Mouse (Mus musculus) spleen, adult 18-20 months (tissue): ENCODE data around the gene Cep97.
A peak's percentile ranks its signal among the peaks of the same experiment; 100 is the strongest.

ENCODE experiments used
- DNase-seq, 2 experiments: peaks; one replicate each; pipeline ENCODE4 v3.0.0; 2022; ENCODE audit warnings: mixed read lengths in 2 of 2

Gene Cep97

GRCm38 (mm10) chr16:55947266-55947665, 12.6 kb upstream of the Cep97 start:
- DNase-seq = no peak

DNA sequence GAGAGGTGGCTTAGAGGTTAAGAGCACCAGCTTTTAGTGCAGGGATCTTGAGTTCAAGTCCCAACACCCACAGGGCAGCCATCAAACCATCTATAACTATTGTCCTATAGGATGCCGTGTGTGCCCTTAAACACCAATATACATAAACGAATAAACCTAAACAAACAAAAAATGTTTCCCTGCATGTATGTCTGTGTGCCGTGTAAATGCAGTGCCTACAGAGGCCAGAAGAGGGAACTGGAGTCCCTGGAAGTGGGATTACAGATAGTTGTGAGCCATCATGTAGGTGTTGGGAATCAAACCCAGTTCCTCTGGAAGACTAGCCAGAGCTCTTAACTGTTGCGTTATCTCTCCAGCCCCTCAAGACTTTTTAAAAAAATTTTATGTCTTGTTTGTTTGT, 6.1 kb upstream of the Cep97 start:
- DNase-seq = no peak

DNA sequence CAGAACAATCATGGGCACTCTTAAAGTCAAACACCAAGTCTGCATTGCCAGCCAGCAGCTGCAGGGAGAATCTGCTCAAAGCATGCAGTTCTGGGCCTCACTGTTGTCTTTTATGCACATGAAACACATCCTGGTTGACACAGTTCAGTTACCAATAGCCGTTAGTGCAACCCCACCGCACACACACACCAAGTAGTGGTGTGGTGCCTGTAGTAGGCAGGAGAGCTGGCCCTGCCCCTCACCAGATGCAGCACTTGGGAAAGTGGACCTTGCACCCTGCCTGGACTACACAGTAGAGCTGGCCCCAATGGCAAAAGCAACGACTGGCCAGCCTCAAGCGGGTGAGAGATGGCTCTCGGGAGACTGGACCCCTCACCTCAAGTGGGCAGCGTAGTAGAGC, 5.0 kb upstream of the Cep97 start:
- no peak for DNase-seq

DNA sequence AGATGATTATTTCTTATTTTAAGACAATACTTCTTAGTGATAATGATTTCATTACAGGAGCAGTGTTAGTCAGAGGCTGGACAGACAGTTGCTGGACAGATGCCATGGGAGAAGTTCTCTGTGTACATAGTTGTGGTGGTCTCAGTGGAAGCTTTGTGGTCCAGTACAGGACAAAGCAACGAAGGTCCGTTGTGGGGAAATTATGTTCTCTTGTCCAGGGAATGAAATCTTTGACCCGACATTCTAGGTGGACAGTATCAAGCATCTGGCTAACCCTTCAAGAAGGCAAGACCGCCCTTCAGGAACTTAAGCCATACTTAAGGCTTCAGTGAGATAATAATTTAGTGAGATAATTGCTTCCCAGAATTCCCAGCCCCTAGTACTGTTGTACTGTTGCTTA, 4.1 kb upstream of the Cep97 start:
- no peak for DNase-seq

GRCm38 (mm10) chr16:55933681-55934343, 843 bp downstream of the Cep97 start:
- peak; percentile 40 to 57 for DNase-seq

DNA sequence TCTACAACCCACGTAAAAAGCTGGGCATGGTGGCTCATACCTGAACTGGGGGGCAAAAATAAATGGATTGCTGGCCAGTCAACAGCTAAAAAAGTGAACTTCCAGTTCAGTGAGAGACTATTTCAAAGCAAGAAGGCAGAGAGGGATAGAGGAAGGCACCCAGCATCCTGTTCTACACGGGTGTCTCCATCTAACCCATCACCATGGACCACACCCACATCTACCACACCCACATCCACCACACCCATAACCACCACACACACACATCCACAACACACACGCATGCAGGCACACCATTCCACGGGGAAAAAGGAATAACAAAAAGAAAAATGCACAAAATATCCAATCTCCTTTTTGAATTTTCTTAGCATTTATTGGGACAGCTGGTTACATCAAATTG, 10.6 kb downstream of the Cep97 start:
- no peak for DNase-seq

DNA sequence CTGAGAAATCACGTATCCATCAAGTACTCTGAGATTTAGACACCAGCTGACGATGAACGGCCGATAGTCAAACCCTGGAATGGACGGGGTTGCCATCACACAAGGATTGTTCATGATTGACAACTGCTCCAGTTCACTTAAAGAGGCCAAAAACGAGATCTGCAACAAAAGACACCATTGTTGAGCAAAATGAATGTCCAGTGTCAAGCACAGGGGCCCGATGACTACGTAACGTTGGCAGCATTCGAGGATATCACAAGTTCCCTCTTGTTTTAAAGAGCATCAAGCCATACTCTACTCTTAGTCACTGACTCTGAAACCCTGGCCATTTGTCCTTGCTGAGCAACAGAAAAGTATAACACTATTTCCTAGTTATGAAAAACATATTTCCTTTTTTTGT, 12.6 kb downstream of the Cep97 start:
- DNase-seq = no peak

DNA sequence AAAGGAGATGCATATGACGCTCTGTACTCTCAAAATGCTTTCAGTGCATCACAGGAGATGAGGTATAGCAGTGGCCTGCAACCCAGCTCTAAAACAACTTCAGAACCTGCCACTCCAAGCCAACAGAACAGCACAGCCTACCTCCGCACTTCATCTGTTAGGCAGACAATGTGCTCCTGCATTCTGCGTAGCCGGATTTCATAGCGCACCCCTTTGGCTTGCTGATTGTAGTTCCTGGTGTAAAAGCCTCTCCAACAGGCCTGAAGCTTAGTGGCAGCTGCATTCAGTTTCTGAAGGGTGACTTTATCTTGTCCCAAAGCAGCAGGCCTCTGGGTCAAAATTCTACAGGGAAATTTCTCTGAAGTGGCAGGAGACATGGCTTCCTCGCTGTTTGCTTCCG, 19.9 kb downstream of the Cep97 start:
- DNase-seq = no peak

DNA sequence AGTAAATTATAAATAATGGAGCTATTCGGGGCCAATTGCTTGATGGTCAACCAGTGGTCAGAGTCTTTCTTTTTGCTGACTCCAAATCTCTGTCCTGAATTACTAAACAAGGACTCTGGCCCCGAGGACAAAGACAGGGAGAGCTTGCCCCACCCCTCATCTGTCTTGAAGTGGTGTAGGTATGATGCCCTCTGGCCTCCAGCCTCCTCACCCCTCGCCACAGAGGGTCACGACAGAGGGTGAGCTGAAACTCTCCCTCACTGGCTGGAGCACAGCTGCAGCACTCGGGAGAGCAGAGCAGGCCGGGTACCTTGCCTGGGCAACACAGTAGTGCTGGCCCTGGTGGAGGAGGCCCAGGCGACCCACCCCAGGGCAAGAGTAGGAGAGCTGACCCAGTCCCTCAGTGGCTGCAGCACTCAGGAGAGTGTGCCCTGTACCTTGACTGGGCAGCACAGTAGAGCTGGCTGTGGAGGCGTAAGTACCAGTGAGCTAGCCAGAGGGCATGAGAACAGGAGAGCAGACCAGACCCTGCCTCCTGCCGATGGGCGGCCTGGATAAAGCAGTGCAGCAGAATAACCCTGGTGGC, 24.4 kb downstream of the Cep97 start:
- no peak for DNase-seq

- DNase-seq = peak in 1 of 2 experiments; percentile 4
Observed at GRCm38 (mm10) chr16:55906928-55907679, 27.6 kb downstream of the Cep97 start.

- DNase-seq = no peak
Observed at GRCm38 (mm10) chr16:55905370-55905769, 29.3 kb downstream of the Cep97 start.

DNA sequence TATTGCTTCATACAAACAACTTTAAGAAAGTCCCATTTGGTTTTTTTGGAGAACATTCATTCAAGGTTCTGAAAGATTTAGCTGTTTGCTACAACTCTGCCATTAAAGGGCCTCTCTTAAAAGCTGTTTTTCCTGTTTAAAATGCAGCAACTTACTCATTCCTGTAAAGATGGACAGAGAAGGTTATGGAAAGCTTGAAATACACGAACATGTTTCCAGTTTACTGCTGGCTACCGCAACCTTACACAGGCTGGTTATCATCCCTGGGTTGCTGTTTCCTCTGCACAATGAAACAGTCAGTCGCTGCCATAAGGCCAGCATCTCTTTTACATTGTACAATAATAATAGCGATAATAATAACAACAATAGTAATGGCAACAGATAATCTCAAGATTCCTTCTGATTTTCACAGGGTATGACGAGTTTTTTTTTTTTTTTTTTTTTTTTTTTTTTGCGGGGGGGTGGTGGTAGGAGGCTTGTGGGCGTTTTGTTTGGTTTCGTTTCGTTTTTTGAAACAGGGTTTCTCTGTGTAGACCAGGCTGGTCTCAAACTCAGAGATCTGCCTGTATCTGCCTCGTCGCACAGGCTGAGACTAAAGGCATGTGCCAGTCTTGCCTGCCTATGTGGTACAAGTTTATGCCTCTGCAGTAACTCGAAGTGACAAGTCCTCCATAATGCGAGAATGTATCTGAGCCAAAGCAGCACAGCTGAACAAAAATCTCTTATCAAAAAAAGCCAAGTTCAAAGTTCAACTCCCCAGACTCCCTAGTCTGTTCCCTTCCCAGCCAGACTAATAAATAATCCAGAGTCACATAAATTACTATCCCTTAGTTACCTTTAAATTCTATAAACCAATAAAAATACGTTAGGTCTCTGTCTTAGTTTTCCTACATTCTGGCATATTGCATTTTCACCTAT, 32.6 kb downstream of the Cep97 start:
- no peak for DNase-seq

GRCm38 (mm10) chr16:55898385-55899002, 36.2 kb downstream of the Cep97 start:
- DNase-seq = no peak

- no peak for DNase-seq
Observed at GRCm38 (mm10) chr16:55895651-55896095, 39.0 kb downstream of the Cep97 start.

DNA sequence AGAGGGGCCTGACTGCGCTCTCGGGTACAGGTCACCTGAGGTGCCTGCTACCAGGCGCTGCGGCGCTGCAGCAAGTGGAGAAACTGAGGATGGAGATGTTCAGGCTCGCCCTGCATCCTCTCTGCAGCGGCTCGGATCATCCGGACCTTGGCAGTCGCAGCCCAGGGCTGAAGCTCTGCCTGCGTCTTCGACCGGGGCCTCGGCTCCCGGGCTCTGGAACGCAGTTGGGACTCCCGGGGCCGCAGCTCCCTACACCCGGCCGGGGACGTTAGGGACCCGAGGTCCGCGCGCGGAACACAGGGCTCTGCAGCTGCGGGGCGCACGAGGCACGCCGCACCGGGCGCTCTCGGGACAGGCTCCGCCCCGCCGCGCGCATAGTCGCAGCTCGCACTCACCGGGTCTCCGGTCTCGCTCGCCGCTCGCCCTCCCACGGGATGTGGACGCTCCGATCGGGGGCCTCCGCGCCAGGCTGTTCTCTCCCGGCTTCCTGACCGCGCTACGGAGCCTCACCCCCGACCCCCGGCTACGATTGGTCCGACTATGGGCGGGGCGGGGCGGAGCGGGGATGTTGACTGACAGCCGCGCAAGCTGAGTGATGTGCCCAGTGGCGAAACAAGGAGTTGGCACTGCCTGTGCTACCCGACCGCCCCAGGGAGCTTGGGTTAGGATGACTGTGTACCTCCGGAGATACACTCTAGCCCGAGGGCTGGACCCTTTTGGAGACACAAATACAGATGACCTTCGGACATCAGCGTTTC, 39.6 kb downstream of the Cep97 start, which contains the start of gene Nxpe3:
Gene Nxpe3, minus strand, starts transcription at position 393 of the 758 bp plus-strand sequence.
- peak; percentile 83 to 90 for DNase-seq

- no peak for DNase-seq
Observed at GRCm38 (mm10) chr16:55894536-55894892, 40.1 kb downstream of the Cep97 start.

DNA sequence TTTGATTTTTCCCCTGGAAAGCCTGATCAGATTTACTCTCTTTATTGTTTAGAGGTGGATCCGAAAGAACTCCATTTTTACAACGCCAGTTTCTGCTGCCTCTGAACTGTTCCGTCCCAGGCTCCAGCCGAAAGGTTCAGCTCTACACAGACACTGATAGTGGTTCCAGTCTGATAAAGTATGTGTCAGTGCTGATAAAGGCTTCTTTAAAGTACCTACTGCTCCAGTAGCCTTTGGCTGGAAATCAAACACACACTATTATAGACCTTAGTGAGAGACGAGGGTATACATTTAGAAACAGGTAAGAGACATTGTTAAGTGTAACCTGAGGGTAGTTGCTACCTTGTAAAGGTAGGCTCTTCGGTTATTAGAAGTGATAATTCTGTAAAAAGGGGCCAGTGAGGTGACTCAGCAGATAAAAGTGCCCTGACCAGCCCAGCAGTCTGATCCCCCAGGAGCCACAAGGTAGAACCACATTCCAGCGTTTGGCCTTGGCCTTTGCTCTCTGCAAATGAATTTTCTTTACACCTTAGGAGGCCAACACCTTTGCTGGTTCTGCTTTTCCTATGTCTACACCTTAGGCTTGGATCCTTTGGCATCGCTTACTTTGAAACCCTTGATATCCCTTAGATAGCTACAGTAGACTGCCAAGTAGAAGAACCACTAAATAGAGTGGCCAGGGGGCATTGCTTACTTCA, 41.1 kb downstream of the Cep97 start:
- DNase-seq = no peak

GRCm38 (mm10) chr16:55892484-55892883, 42.2 kb downstream of the Cep97 start:
- no peak for DNase-seq

- no peak for DNase-seq
Observed at GRCm38 (mm10) chr16:55891346-55891745, 43.3 kb downstream of the Cep97 start.

GRCm38 (mm10) chr16:55890346-55891136, 44.1 kb downstream of the Cep97 start:
- DNase-seq = peak in 1 of 2 experiments; percentile 25
